Mouse (Mus musculus) embryo, embryonic 11.5 days (tissue): ENCODE measurements at regions not wholly inside any gene's neighbourhood (a gene's known extent, or its start where the extent isn't known, plus 50 kb on each side); places are given as distances from the start of the nearest gene placed in this dataset.
A peak's percentile ranks its signal among the peaks of the same experiment; 100 is the strongest.

ENCODE experiments used
- DNase-seq: peaks from one replicate; pipeline ENCODE4 v3.0.0-alpha.2; 2012; ENCODE audit warnings: low read depth, low spot score

GRCm38 (mm10) chr2:129883417-129883816 is 83.1 kb downstream of the Stk35 start:
- no peak for DNase-seq

- DNase-seq: no peak
Measured at GRCm38 (mm10) chr2:129884316-129884715, 84.0 kb downstream of the Stk35 start.

- no peak for DNase-seq
Measured at GRCm38 (mm10) chr2:129885536-129885935, 85.2 kb downstream of the Stk35 start.

GRCm38 (mm10) chr2:129893231-129893630 is 92.9 kb downstream of the Stk35 start:
- no peak for DNase-seq

GRCm38 (mm10) chr2:129893832-129894231 is 93.5 kb downstream of the Stk35 start:
- DNase-seq: no peak

GRCm38 (mm10) chr2:129894906-129895305 is 94.6 kb downstream of the Stk35 start:
- no peak for DNase-seq

- DNase-seq: no peak
Measured at GRCm38 (mm10) chr2:129895369-129895768, 95.1 kb downstream of the Stk35 start.

- no peak for DNase-seq
Measured at GRCm38 (mm10) chr2:129896696-129897095, 96.4 kb downstream of the Stk35 start.

GRCm38 (mm10) chr2:129903383-129904135 is 103.2 kb downstream of the Stk35 start:
- no peak for DNase-seq

- DNase-seq: peak; percentile 24
Measured at GRCm38 (mm10) chr2:129904753-129905152, 104.4 kb downstream of the Stk35 start.

- peak; percentile 68 for DNase-seq
Measured at GRCm38 (mm10) chr2:129908701-129909425, 103.3 kb upstream of the Tgm3 start.

- no peak for DNase-seq
Measured at GRCm38 (mm10) chr2:129911203-129911921, 100.8 kb upstream of the Tgm3 start.

GRCm38 (mm10) chr2:129912556-129912955 is 99.6 kb upstream of the Tgm3 start:
- DNase-seq: no peak

GRCm38 (mm10) chr2:129914261-129914660 is 97.9 kb upstream of the Tgm3 start:
- DNase-seq: no peak

GRCm38 (mm10) chr2:129916411-129916810 is 95.7 kb upstream of the Tgm3 start:
- no peak for DNase-seq

- DNase-seq: no peak
Measured at GRCm38 (mm10) chr2:129918141-129918790, 93.9 kb upstream of the Tgm3 start.

- no peak for DNase-seq
Measured at GRCm38 (mm10) chr2:129919551-129919950, 92.6 kb upstream of the Tgm3 start.

GRCm38 (mm10) chr2:129927218-129927617 is 84.9 kb upstream of the Tgm3 start:
- DNase-seq: no peak

- no peak for DNase-seq
Measured at GRCm38 (mm10) chr2:129933578-129933977, 78.6 kb upstream of the Tgm3 start.

GRCm38 (mm10) chr2:129942824-129943223 is 69.3 kb upstream of the Tgm3 start:
- DNase-seq: no peak

GRCm38 (mm10) chr2:129947847-129948553 is 64.1 kb upstream of the Tgm3 start:
- no peak for DNase-seq
